Mouse (Mus musculus) embryo, embryonic 10 days (tissue): ENCODE results near the gene Tspan15.
A peak's percentile ranks its signal among the peaks of the same experiment; 100 is the strongest.

Source experiments
- DNase-seq: peaks from one replicate; pipeline ENCODE4 v3.0.0-alpha.2; 2015; ENCODE audit warnings: low spot score

The Tspan15 gene

DNA sequence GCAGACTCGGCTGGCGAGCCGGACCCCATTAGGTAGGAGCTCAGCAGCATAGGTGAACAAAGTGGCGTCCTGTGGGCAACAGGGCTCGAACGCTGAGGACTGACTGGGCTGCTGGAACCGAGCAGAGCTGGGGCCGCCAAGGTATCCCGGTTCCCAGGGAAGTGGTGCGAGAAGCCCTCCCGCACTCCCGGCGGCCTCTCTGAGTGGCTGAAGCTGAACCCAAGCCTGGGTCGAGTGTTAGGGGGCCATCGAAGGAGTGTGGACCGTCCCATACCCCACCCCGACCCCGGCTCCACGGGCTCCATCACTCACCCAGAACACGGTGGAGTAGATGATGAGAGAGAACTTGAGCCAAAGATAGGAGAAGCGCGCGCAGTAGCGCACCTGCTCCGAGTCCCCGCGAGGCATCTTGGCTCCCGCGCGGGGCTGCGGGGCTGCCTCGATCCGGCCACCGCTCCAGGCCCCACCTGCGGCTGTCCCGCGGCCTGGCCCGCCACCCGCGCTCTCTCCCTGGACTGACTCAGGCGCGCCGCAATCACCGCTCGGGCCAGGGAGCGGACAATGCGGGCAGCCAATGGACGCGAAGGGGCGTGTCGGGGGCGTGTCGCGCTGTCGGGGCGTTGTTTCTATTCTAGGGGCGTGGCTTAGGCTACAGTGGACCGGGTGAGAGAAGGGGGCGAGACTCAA, at the start of gene Tspan15:
Gene Tspan15 (minus strand): TSS at position 544 of the 687 bp plus-strand sequence.
- DNase-seq = peak; percentile 97

DNA sequence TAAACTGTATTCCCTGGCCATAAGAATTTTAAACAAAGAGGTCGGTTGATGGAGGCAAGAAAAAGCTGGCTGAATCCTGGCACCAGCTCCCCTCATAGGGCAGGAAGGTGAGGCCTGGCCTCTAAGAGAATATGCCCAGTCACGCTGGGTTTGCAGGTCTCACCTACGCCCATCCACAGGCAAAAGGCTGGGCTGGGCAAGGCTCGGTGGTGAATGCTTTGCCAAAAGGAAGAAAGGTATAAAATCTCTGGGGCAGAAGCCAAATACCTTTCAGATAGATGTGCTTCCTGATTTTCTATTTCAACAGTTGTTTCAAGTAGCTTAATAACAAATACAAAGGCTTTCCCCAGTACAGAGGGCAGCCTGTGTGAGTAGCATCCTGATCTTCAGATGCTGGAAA, 48.6 kb upstream of the Tspan15 start:
- no peak for DNase-seq

DNA sequence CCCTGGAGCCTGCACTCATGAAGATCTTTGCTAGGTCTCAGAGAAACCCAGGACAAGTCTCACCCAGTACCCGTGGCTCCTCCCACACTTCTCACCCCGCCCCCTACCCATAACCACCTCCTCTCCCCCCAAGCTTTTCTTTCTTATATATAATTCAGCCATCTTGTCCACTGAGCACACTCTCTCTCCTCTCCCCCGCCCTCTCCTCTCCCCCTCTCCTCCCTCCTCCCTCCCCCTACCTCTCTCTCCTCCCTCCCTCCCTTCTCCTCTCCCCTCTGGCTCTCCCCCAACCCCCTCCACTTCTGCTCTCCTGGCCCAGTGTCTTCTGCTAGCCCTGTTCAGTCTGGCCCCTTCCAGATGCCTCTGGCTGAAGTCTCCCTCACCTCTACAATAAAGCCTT, 48.0 kb upstream of the Tspan15 start:
- no peak for DNase-seq

GRCm38 (mm10) chr10:62277499-62278293, 46.6 kb upstream of the Tspan15 start:
- no peak for DNase-seq

DNA sequence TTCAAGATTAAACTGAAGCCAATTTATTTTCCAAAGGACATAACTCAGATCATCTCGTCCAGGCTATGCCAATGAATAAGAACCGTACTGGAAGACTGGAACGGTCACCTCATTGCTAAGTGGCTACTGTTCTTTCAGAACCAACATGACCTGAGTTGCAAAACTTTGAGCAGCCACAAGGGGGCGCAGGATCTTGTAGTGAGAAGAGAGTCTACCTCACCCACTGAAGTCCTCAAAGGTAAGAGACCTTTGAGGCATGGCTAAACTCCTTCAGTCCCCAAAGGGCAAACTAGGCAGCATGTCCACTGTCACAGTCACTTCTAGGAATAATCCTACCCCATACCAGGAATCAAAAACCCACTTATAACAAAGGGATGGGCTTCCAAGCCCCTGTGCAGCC, 44.2 kb upstream of the Tspan15 start:
- peak; percentile 82 for DNase-seq

- DNase-seq = no peak
Observed at GRCm38 (mm10) chr10:62269278-62269677, 38.2 kb upstream of the Tspan15 start.

GRCm38 (mm10) chr10:62264299-62264698, 33.2 kb upstream of the Tspan15 start:
- DNase-seq = no peak

- DNase-seq = peak; percentile 92
Observed at GRCm38 (mm10) chr10:62261115-62261886, 30.2 kb upstream of the Tspan15 start.

- DNase-seq = peak; percentile 65
Observed at GRCm38 (mm10) chr10:62258298-62258697, 27.2 kb upstream of the Tspan15 start.

- no peak for DNase-seq
Observed at GRCm38 (mm10) chr10:62252496-62253235, 21.6 kb upstream of the Tspan15 start.

DNA sequence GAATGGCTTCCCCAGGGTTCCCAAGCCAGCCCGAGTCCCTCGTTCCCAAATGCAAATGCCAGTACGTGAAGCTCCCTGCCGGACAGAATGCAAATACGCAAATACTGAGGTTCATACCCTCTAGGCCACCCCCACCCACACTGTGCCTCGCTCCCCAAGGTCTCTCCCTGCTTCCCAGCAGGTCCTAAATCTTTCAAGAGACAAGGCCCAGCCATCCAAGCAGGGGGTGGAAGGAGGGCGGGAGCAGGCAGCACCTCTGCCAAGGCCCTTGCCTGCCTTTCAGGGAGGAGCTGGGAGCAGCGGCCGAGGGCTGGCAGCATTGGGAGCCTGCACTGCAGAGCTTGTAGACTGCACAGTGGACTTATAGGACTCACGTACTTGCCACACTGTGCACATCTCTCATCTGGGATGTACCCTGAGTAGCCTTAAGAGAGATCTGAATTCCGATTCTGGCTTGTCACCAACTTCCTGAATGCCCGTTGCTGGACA, 21.0 kb upstream of the Tspan15 start, which contains the start of gene Tacr2:
Gene Tacr2 (plus strand): TSS at position 439 of the 489 bp plus-strand sequence.
- no peak for DNase-seq

GRCm38 (mm10) chr10:62247815-62248214, 16.8 kb upstream of the Tspan15 start:
- no peak for DNase-seq

- DNase-seq = no peak
Observed at GRCm38 (mm10) chr10:62247156-62247555, 16.1 kb upstream of the Tspan15 start.

DNA sequence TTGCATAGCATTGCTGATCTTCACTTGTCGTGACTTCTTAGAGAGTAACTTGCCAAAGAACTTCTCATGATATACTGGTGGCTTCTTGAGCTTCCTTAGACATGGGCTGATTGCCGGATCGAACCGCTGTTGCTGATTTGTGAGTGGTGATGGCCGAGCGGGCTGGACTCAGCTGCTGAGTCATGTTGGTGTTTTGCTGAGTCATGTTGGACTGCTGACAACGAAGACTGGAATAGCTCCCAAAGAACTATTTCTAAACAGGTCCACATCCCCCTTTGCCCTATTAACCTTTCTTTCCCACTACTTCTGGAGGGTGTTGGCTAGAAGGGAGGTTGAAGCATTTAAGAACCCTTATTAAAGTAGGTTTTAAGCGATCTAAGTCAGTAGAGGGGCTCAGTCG, 13.0 kb upstream of the Tspan15 start:
- no peak for DNase-seq

DNA sequence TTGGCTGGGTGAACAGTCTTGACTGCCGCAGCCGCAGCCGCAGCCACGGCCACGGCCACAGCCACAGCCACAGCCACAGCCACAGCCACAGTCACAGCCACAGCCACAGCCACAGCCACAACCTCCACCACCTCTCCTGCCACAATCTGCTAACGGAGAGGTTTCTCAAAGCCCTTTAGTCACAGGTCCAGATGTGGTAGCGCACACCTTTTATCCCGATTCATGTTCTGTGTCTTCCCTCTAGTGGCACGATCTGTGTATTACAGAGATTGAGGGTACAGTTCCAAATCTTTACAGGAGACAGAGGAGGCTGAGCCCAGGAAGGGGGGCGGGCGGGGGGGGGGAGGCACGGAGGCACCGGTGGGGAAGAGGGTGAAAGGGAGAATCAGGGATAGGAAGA, 11.8 kb upstream of the Tspan15 start:
- peak; percentile 76 for DNase-seq

DNA sequence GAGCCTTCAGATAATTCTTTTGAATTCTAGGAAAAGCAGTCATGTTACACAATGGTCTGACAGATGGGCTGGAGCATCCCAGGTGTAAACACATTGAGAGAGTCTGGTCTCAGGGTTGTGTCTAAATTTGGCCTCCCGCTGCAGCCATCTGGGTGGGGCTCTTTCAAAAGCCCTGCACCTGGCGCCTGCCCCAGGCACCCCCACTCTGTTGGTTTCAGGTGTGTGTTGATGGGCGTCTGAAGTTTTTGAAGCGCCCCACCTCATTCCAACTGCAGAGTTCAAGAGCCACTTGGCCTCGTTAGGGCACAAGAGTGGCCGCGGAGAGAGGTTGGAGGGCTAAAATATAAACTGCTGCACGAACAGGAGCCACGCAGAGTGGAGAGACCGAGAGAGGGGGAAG, 11.3 kb upstream of the Tspan15 start:
- DNase-seq = no peak

DNA sequence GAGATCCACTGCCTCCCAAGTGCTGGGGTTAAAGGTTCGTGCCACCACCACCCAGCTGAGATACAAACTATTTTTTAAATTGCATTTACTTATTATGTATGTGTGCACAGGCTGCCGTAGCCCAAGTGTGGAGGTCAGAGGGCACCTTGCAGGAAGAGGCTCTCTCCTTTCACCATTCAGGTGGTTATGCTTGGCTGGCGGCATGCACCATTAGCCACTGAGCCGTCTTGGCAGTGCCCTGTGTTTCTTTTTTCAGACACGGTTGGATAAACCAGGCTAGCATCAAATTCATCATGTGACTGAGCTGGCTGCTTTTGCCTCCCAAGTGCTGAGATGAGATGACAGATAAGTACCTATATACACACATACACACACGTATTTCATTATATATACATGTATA, 8.2 kb upstream of the Tspan15 start:
- DNase-seq = peak; percentile 22

DNA sequence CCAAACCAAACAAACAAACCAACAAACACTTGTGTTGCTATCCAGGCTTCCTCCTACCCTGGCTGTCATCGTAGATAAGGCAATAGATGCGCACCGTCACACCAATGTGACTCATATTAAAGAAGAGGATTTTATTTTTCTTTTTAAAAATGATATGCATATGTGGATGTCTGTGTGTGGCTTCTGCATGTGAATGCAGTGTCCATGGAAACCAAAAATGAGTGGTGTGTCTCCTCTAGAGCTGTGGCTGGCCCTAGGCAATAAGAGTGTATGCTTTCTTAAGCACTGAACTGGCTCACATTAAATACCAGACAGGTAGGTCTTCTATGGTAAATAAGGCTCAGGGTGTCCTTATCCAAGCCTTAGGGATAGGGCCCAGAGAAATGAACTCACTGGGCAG, 7.6 kb upstream of the Tspan15 start:
- DNase-seq = no peak

DNA sequence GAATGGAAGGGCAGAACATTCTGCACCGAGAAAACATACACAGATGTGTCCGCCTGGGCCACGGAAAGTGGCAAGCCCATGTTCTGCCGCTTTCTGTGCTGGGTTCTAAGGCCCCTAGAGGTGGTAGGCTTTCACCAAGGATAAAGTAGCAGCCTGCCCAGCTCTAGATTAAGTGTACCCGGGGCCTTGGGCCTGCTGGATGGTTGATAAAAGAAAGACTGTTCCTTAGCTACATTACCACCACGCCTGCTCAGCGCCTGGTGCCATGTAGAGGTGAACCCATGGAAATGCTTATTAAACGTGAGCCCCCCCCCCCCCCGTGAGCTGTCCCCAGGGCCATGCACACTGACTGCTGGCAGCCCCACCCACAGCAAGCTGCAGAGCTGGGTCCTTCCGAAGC, 6.2 kb upstream of the Tspan15 start:
- DNase-seq = no peak

- no peak for DNase-seq
Observed at GRCm38 (mm10) chr10:62236165-62236564, 5.1 kb upstream of the Tspan15 start.

DNA sequence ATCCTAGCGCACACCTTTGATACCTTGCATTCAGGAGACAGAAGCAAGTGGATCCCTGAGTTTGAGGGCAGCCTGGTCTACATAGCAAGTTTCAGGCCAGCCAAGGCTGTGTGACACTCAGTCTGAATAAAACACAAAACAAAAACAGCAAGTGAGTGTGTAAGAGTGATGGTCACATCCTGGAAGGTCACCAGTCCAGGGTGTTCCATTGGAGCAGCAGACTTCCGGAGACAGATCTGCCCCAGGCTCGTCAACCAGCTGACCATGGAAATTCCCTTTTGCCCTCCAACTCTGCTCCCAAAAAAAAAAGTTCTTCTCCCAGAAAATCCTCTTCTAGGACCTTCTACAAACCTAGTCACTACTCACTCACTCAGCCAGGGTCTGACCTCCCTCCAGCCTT, 760 bp upstream of the Tspan15 start:
- no peak for DNase-seq

DNA sequence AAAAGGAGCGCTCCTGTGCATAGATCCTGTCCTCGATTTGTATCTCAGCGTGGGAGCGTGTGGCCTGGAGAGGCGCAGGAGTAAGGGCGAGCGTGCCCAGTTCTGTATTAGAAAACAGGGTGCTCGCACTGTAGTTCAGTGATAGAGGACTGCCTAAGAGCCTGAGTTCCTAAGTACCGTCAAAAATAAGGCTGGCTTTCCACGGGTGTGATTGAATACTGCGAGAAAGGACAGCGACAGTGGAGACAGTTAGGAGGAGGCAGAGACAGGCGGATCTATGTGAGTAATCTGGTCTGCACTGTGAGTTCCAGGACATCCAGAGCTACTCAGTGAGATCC, 313 bp upstream of the Tspan15 start:
- no peak for DNase-seq
